Comparison of ENCODE assay signal across 9 mouse cellular contexts in genomic region chr17:72920430-72920829, GRCm38 (mm10). TPM values are rescaled to one million over a fixed set of nuclear protein-coding genes. Genes with fewer than 3 reads are reported as not detected.
DNase-seq lines count a peak whose midpoint lies in the region; ATAC-seq and TF ChIP-seq lines count a peak whose summit lies in the region.
"Had no signal": no experiment of that assay in that cellular context is flagged by ENCODE, and none has a peak within 500 bp of the region (broad histone marks: within the 10 kb centered on the region; RNA-seq: fewer than 3 reads in every experiment).

No protein-coding gene starts in this region.

- H3K4me3 ChIP-seq in spleen, adult 2 months (ENCODE audit: extremely low read depth, insufficient read depth, insufficient read length), result peak overlapping the region; percentile 34
- H3K4me3 ChIP-seq in limb, embryonic 14.5 days (replicated peaks; ENCODE audit: low read length), result peak overlapping the region; percentile 6
- H3K4me3 ChIP-seq in stomach, postnatal 0 days (ENCODE audit: low read depth, low read length), result peak overlapping the region; percentile 19

- no peak for TF ChIP-seq POLR2A in spleen, adult 2 months (IDR thresholded peaks at IDR 0.05; ENCODE audit: low read depth, low read length)
- no peak for TF ChIP-seq POLR2A in limb, embryonic 14.5 days (IDR thresholded peaks at IDR 0.05; ENCODE audit: borderline replicate concordance, extremely low read depth, insufficient read depth, insufficient read length)

- no peak for TF ChIP-seq EP300 in stomach, postnatal 0 days (optimal IDR thresholded peaks at IDR 0.05)

- H3K9me3 ChIP-seq in limb, embryonic 14.5 days (ENCODE audit: control insufficient read depth, low read length), result no peaks in the 10 kb centered on the region
- H3K9me3 ChIP-seq in stomach, postnatal 0 days (ENCODE audit: control insufficient read depth, low read length), result no peaks in the 10 kb centered on the region

- no peaks in the 10 kb centered on the region for H3K27me3 ChIP-seq in spleen, adult 2 months (ENCODE audit: control insufficient read depth, insufficient read depth, low read length)
- H3K27me3 ChIP-seq in limb, embryonic 14.5 days (ENCODE audit: control insufficient read depth, insufficient read depth, low read length), result no peaks in the 10 kb centered on the region
- H3K27me3 ChIP-seq in stomach, postnatal 0 days (ENCODE audit: control insufficient read depth, insufficient read depth, low read length), result no peaks in the 10 kb centered on the region

- peak overlapping the region; percentile 22 for H3K4me2 ChIP-seq in limb, embryonic 14.5 days (replicated peaks; ENCODE audit: low read depth, low read length, severe bottlenecking)
- H3K4me2 ChIP-seq in stomach, postnatal 0 days (replicated peaks; ENCODE audit: low read depth), result peak overlapping the region; percentile 37; the same call in 1 of the 2 replicates

- peak overlapping the region; percentile 48 for H3K27ac ChIP-seq in spleen, adult 2 months (ENCODE audit: insufficient read depth, low read length)
- H3K27ac ChIP-seq in limb, embryonic 14.5 days (replicated peaks; ENCODE audit: low read depth, low read length), result no peak overlapping the region
- no peak overlapping the region for H3K27ac ChIP-seq in stomach, postnatal 0 days (replicated peaks)

- peaks cover 35% of the 10 kb centered on the region for H3K36me3 ChIP-seq in spleen, adult 2 months (ENCODE audit: control insufficient read depth, insufficient read depth, low read length)
- H3K36me3 ChIP-seq in limb, embryonic 14.5 days (ENCODE audit: control insufficient read depth, insufficient read depth, low read length), result peaks cover 37% of the 10 kb centered on the region
- H3K36me3 ChIP-seq in stomach, postnatal 0 days (ENCODE audit: control insufficient read depth, insufficient read depth, low read length), result peaks cover 8% of the 10 kb centered on the region

- peak; percentile 17 for DNase-seq in CD4-positive, CD25-positive, alpha-beta regulatory T cell, adult 2 months (ENCODE audit: low read depth, low spot score)
- no peak for DNase-seq in spleen, adult 2 months (ENCODE audit: low read depth in 1 of 2, low spot score in 2 of 2)
- DNase-seq in spleen, postnatal 4 days (ENCODE audit: low spot score in 2 of 2), result no peak
- no peak for DNase-seq in limb, embryonic 14.5 days (ENCODE audit: low spot score)
- DNase-seq in stomach, postnatal 0 days (ENCODE audit: low spot score), result no peak
- no peak for DNase-seq in layer of hippocampus, postnatal 25 days (ENCODE audit: extremely low spot score in 1 of 2, low spot score in 1 of 2)
- no peak for DNase-seq in right cerebral cortex, postnatal 4 days
- DNase-seq: right cerebral cortex, postnatal 25 days had no signal

- no peak for TF ChIP-seq CTCF in spleen, adult 2 months (IDR thresholded peaks at IDR 0.05; ENCODE audit: extremely low read depth, insufficient read depth, insufficient read length, insufficient replicate concordance)
- TF ChIP-seq CTCF in stomach, postnatal 0 days (IDR thresholded peaks at IDR 0.05; ENCODE audit: low read depth), result 0 out of 2 replicates have a peak, but pooled peaks have one; percentile 2

- no peak for ATAC-seq in CD4-positive, CD25-positive, alpha-beta regulatory T cell, adult 4 months
- ATAC-seq in limb, embryonic 14.5 days (ENCODE audit: low FRiP score, low read depth), result no peak
- no peak for ATAC-seq in stomach, postnatal 0 days (ENCODE audit: low FRiP score, low TSS enrichment)

- H3K4me1 ChIP-seq in spleen, adult 2 months (ENCODE audit: control insufficient read depth, insufficient read depth, insufficient read length), result peaks cover 29% of the 10 kb centered on the region; the same call in 1 of the 2 replicates
- peaks cover 47% of the 10 kb centered on the region for H3K4me1 ChIP-seq in limb, embryonic 14.5 days (ENCODE audit: control insufficient read depth, insufficient read depth, low read length)
- H3K4me1 ChIP-seq in stomach, postnatal 0 days (replicated peaks; ENCODE audit: control insufficient read depth, insufficient read depth), result peaks cover 4% of the 10 kb centered on the region; the same call in 1 of the 2 replicates

- no peak overlapping the region for H3K9ac ChIP-seq in limb, embryonic 14.5 days (ENCODE audit: low read depth, low read length, severe bottlenecking)
- H3K9ac ChIP-seq in stomach, postnatal 0 days (ENCODE audit: low read length), result no peak overlapping the region

- 58% methylated on average over 2 of the region's 2 CpGs for WGBS in spleen, adult 2 months
- 13% methylated on average over 2 of the region's 2 CpGs for WGBS in limb, embryonic 14.5 days
- WGBS in stomach, postnatal 0 days, result 40% methylated on average over 2 of the region's 2 CpGs

RNA-seq across cellular contexts. Expression of gene Lbh, which starts 2.3 kb away (rescaled TPM):
- 10 to 100 TPM; 22.7 to 38.5 TPM for polyA plus RNA-seq in CD4-positive, CD25-positive, alpha-beta regulatory T cell, adult 4 months (2017; shearing (Covaris generic))
- polyA plus RNA-seq in spleen, adult 2 months (2012; rRNA removed), result 171 and 212 TPM in 2 replicates
- polyA plus RNA-seq in limb, embryonic 14.5 days (2012; rRNA removed), result 55.3 and 80.6 TPM in 2 replicates
- 3.9 and 4.9 TPM in 2 replicates for polyA plus RNA-seq in limb, embryonic 14.5 days (2014; fragmentation: Nextera tagmentation; extraction: Ambion mirVana)
- polyA plus RNA-seq in stomach, postnatal 0 days (2015; fragmentation: Nextera tagmentation; extraction: Ambion mirVana), result 2.0 and 2.7 TPM in 2 replicates
- 10 to 100 TPM; 34.2 to 36.1 TPM for total RNA-seq in layer of hippocampus, postnatal 25 days (2021)
